Mouse (Mus musculus): ENCODE data around the gene Olfr544. TPM values are rescaled to one million over a fixed set of nuclear protein-coding genes. Genes with fewer than 3 reads are reported as not detected.

Olfr544 gene
- total RNA-seq, 1 experiment, result not detected

DNA sequence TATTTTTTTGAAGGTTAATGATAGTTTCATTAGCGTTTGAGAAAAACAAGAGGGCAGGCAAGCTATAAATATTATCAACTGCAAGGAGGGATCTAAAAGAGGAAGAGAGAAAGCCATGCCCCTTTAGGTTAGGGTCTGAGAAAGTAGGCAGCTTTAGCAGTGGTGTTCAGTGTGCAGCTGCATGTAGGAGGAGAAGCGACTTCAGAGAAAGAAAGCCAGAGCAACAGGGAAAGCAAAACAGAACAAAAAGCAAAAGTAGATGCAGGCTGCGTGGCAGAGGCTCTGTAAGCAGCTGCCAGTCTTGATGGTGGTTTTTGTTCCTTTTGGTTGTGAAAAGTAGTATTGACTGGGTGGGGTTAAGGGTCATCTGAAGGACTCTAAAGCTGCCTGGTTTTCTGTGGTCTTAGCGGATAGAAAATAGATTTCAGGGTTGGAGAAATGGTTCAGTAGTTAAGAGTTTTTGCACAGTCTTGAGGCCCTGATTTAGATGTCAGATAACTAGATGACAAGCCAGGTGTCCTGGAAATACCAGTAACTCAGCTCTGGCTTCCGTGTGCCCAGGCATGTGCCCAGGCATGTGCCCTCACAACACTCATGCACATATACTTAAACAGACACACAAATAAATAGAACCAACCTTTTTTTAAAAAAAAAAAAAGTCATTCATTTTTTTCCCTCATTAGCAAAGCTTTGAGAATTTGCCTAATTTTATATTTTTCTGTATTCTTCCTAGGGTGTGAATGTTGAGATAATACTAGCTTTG is 29.3 kb downstream of the Olfr544 start:
- Histone ChIP-seq H3K36me3 (ENCODE audit: control insufficient read depth, insufficient read depth, low read length, poor library complexity, severe bottlenecking) (peaks cover 33% of the 10 kb centered on the region), H3K4me1 (ENCODE audit: control insufficient read depth in 2 of 2, insufficient read depth in 2 of 2, low read length in 2 of 2, poor library complexity in 1 of 2) (peaks cover 0 to 3% of the 10 kb centered on the region in 2 experiments; a peak in 2 of 4 replicates), H3K27ac (ENCODE audit: insufficient read depth, low read depth, low read length, poor library complexity, severe bottlenecking) (peak overlapping the region; percentile 55; the same call in 1 of the 2 replicates), H3K9ac (ENCODE audit: insufficient read depth, low read depth, low read length, poor library complexity, severe bottlenecking) (no peak overlapping the region), H3K4me3 (ENCODE audit: insufficient read depth in 1 of 2, low read depth in 1 of 2, low read length in 2 of 2, poor library complexity in 1 of 2, severe bottlenecking in 1 of 2) (no peak overlapping the region), H3K9me3 (ENCODE audit: control insufficient read depth, insufficient read depth, low read depth, low read length) (no peaks in the 10 kb centered on the region)
- TF ChIP-seq ZNF384 (IDR thresholded peaks at IDR 0.05; ENCODE audit: low read depth, low read length) (no peak), ZC3H11A (IDR thresholded peaks at IDR 0.05; ENCODE audit: borderline replicate concordance, low read depth, low read length) (no peak), HCFC1 (IDR thresholded peaks at IDR 0.05; ENCODE audit: borderline replicate concordance, insufficient read depth, low read length) (no peak), CHD2 (IDR thresholded peaks at IDR 0.05; ENCODE audit: low read depth, low read length) (no peak), MAFK (IDR thresholded peaks at IDR 0.05; ENCODE audit: insufficient read depth, low read depth, low read length) (no peak)
- DNase-seq (ENCODE audit: low read depth, low spot score), result no peak
- in situ Hi-C loops (cut with MboI; ENCODE audit: low sequenced_read_pairs in 2 of 2, unreplicated experiment in 2 of 2), result loop anchor here (10.0 to 25.0 kb wide), 2 partner anchors 321 to 334 kb away; no protein-coding TSS in a partner anchor

DNA sequence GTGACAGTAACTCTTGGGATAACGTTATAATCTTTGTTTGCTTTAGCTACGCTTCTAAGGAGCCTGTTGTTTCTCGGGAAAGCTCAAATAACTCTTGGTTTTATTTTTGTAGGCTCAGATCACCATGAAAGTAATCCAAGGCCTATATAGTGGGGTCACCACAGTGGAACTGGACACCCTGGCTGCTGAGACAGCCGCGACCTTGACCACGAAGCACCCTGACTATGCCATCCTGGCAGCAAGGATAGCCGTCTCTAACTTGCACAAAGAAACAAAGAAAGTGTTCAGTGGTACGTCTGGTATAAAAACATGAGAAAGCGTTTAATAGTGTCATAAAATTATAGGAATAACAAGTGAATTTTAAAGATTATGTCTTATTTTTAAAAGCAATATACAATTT is 41.7 kb downstream of the Olfr544 start:
- in situ Hi-C loops (cut with MboI; ENCODE audit: low sequenced_read_pairs in 2 of 2, unreplicated experiment in 2 of 2), result no loop called here
- peaks cover 24% of the 10 kb centered on the region for H3K36me3 ChIP-seq (ENCODE audit: control insufficient read depth, insufficient read depth, low read length, poor library complexity, severe bottlenecking)
- no peaks in the 10 kb centered on the region for H3K9me3 ChIP-seq (ENCODE audit: control insufficient read depth, insufficient read depth, low read depth, low read length)
- TF ChIP-seq CHD2 (IDR thresholded peaks at IDR 0.05; ENCODE audit: low read depth, low read length) (no peak), HCFC1 (IDR thresholded peaks at IDR 0.05; ENCODE audit: borderline replicate concordance, insufficient read depth, low read length) (no peak), ZNF384 (IDR thresholded peaks at IDR 0.05; ENCODE audit: low read depth, low read length) (no peak), ZC3H11A (IDR thresholded peaks at IDR 0.05; ENCODE audit: borderline replicate concordance, low read depth, low read length) (no peak), MAFK (IDR thresholded peaks at IDR 0.05; ENCODE audit: insufficient read depth, low read depth, low read length) (no peak)
- DNase-seq (ENCODE audit: low read depth, low spot score), result no peak
- H3K4me1 ChIP-seq (ENCODE audit: control insufficient read depth in 2 of 2, insufficient read depth in 2 of 2, low read length in 2 of 2, poor library complexity in 1 of 2), result peaks cover 0 to 2% of the 10 kb centered on the region in 2 experiments; a peak in 1 of 4 replicates
- no peak overlapping the region for H3K4me3 ChIP-seq (ENCODE audit: insufficient read depth in 1 of 2, low read depth in 1 of 2, low read length in 2 of 2, poor library complexity in 1 of 2, severe bottlenecking in 1 of 2)
- no peak overlapping the region for H3K9ac ChIP-seq (ENCODE audit: insufficient read depth, low read depth, low read length, poor library complexity, severe bottlenecking)
- no peak overlapping the region for H3K27ac ChIP-seq (ENCODE audit: insufficient read depth, low read depth, low read length, poor library complexity, severe bottlenecking)

DNA sequence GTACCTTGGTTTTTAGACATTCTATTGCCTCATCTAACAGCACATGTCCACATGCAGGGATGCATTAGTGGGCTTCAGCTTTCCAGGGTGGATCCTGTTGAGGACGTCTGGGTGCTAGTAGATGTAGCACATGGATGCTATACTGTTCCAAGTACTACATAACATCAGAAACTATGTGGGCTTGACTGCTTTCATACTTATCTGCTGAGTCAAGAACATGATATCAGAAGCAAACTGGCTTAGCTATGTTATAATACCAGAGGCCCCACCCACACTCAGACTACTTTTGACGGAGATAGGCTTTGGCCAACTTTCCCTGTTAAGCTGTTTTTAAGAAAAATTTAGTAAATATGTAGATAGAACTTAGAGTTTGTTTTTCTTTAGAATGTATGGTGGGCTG is 43.8 kb downstream of the Olfr544 start:
- no peak for DNase-seq (ENCODE audit: low read depth, low spot score)
- no peak overlapping the region for H3K4me3 ChIP-seq (ENCODE audit: insufficient read depth in 1 of 2, low read depth in 1 of 2, low read length in 2 of 2, poor library complexity in 1 of 2, severe bottlenecking in 1 of 2)
- peaks cover 19% of the 10 kb centered on the region for H3K36me3 ChIP-seq (ENCODE audit: control insufficient read depth, insufficient read depth, low read length, poor library complexity, severe bottlenecking)
- TF ChIP-seq ZNF384 (IDR thresholded peaks at IDR 0.05; ENCODE audit: low read depth, low read length), result no peak
- no peak for TF ChIP-seq CHD2 (IDR thresholded peaks at IDR 0.05; ENCODE audit: low read depth, low read length)
- no peak for TF ChIP-seq HCFC1 (IDR thresholded peaks at IDR 0.05; ENCODE audit: borderline replicate concordance, insufficient read depth, low read length)
- TF ChIP-seq MAFK (IDR thresholded peaks at IDR 0.05; ENCODE audit: insufficient read depth, low read depth, low read length), result no peak
- no peak for TF ChIP-seq ZC3H11A (IDR thresholded peaks at IDR 0.05; ENCODE audit: borderline replicate concordance, low read depth, low read length)
- H3K4me1 ChIP-seq (ENCODE audit: control insufficient read depth in 2 of 2, insufficient read depth in 2 of 2, low read length in 2 of 2, poor library complexity in 1 of 2), result peaks cover 2% of the 10 kb centered on the region in 2 experiments; a peak in 1 of 4 replicates
- in situ Hi-C loops (cut with MboI; ENCODE audit: low sequenced_read_pairs in 2 of 2, unreplicated experiment in 2 of 2), result no loop called here
- no peaks in the 10 kb centered on the region for H3K9me3 ChIP-seq (ENCODE audit: control insufficient read depth, insufficient read depth, low read depth, low read length)
- H3K27ac ChIP-seq (ENCODE audit: insufficient read depth, low read depth, low read length, poor library complexity, severe bottlenecking), result no peak overlapping the region
- H3K9ac ChIP-seq (ENCODE audit: insufficient read depth, low read depth, low read length, poor library complexity, severe bottlenecking), result no peak overlapping the region

DNA sequence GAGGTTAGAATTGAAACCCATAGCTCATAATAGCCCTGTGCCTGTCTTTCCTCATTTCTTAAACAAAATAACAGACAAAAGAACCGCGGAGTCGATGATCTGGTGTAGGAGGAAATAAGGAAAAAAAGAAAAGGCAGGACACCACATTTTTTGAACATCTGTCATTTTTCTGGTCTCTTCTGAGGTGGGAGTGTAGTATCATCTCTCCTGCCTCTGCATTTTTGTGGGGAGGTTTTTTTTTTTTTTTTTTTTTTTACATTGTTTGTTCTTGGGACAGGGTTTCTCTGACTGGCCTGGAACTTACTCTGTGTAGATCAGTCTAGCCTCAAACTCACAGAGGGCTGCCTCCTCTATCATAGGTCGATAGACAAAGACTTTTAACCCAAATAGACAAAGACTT is 45.7 kb downstream of the Olfr544 start:
- in situ Hi-C loops (cut with MboI; ENCODE audit: low sequenced_read_pairs in 2 of 2, unreplicated experiment in 2 of 2), result no loop called here
- TF ChIP-seq ZC3H11A (IDR thresholded peaks at IDR 0.05; ENCODE audit: borderline replicate concordance, low read depth, low read length) (no peak), ZNF384 (IDR thresholded peaks at IDR 0.05; ENCODE audit: low read depth, low read length) (peak; percentile 78; the same call in 1 of the 2 replicates), CHD2 (IDR thresholded peaks at IDR 0.05; ENCODE audit: low read depth, low read length) (no peak)
- DNase-seq (ENCODE audit: low read depth, low spot score), result no peak

More for the DNA sequence above, 45.7 kb downstream of the Olfr544 start:
- H3K9ac ChIP-seq (ENCODE audit: insufficient read depth, low read depth, low read length, poor library complexity, severe bottlenecking), result peak overlapping the region; percentile 99
- H3K4me3 ChIP-seq (ENCODE audit: insufficient read depth in 1 of 2, low read depth in 1 of 2, low read length in 2 of 2, poor library complexity in 1 of 2, severe bottlenecking in 1 of 2), result peak overlapping the region; percentile 69 to 97
- no peaks in the 10 kb centered on the region for H3K9me3 ChIP-seq (ENCODE audit: control insufficient read depth, insufficient read depth, low read depth, low read length)
- H3K27ac ChIP-seq (ENCODE audit: insufficient read depth, low read depth, low read length, poor library complexity, severe bottlenecking), result peak overlapping the region; percentile 91; the same call in 1 of the 2 replicates
- H3K36me3 ChIP-seq (ENCODE audit: control insufficient read depth, insufficient read depth, low read length, poor library complexity, severe bottlenecking), result peaks cover 10% of the 10 kb centered on the region
- H3K4me1 ChIP-seq (ENCODE audit: control insufficient read depth in 2 of 2, insufficient read depth in 2 of 2, low read length in 2 of 2, poor library complexity in 1 of 2), result peaks cover 2% of the 10 kb centered on the region in 2 experiments; a peak in 1 of 4 replicates

All from ES-E14 (cell line).